Mouse (Mus musculus) liver, postnatal 0 days (tissue): ENCODE data around the gene Meis3. TPM values are rescaled to one million over a fixed set of nuclear protein-coding genes. Genes with fewer than 3 reads are reported as not detected.
A peak's percentile ranks its signal among the peaks of the same experiment; 100 is the strongest.

Experiments
- ATAC-seq: fragments of 200-750 bp; cut with Nextera tagmentation; 2 replicates; pipeline ENCODE4 v1.8.0; 2017; ENCODE audit warnings: mild to moderate bottlenecking, moderate library complexity
- DNase-seq: peaks from one replicate; pipeline ENCODE4 v3.0.0-alpha.2; 2016
- H3K27ac ChIP-seq: fragments of 300-500 bp; sonication (generic); 2 replicates; pipeline ENCODE4 v1.5.1; 2014; ENCODE audit warnings: antibody characterized with exemption, moderate library complexity, mild to moderate bottlenecking, low read depth
- H3K27me3 ChIP-seq: fragments of 300-500 bp; sonication (generic); 2 replicates; pipeline ENCODE4 v1.6.1; 2014; ENCODE audit warnings: low read length, control low read depth, mixed read lengths; ENCODE audit not compliant: insufficient read depth
- H3K36me3 ChIP-seq: fragments of 300-500 bp; sonication (generic); replicated peaks from 2 replicates; pipeline ENCODE4 v1.6.1; 2014; ENCODE audit warnings: mild to moderate bottlenecking, control low read depth, low read length, moderate library complexity, mixed read lengths; ENCODE audit not compliant: insufficient read depth
- H3K4me1 ChIP-seq: fragments of 300-500 bp; sonication (generic); 2 replicates; pipeline ENCODE4 v1.6.1; 2014; ENCODE audit warnings: antibody characterized with exemption, mild to moderate bottlenecking, control low read depth; ENCODE audit not compliant: insufficient read depth
- H3K4me2 ChIP-seq: fragments of 300-500 bp; sonication (generic); 2 replicates; pipeline ENCODE4 v1.6.1; 2014; ENCODE audit warnings: low read depth, mild to moderate bottlenecking, low read length, moderate library complexity, mixed read lengths
- H3K4me3 ChIP-seq: fragments of 300-500 bp; sonication (generic); 2 replicates; pipeline ENCODE4 v1.5.1; 2014; ENCODE audit warnings: low read depth, low read length
- H3K9ac ChIP-seq: fragments of 300-500 bp; sonication (generic); replicated peaks from 2 replicates; pipeline ENCODE4 v1.6.1; 2014; ENCODE audit warnings: mild to moderate bottlenecking, moderate library complexity
- H3K9me3 ChIP-seq: fragments of 300-500 bp; sonication (generic); 2 replicates; pipeline ENCODE4 v1.6.1; 2016; ENCODE audit warnings: mild to moderate bottlenecking, control low read depth, low read length, mixed read lengths
- CTCF ChIP-seq: sonication (generic); IDR thresholded peaks from 2 replicates; pipeline ENCODE4 v1.5.1; 2016; ENCODE audit warnings: antibody characterized with exemption, low read depth
- EP300 ChIP-seq: IDR thresholded peaks from 2 replicates; pipeline ENCODE4 v1.6.1; 2016; ENCODE audit warnings: antibody characterized with exemption, low read depth, mild to moderate bottlenecking
- whole genome bisulfite sequencing: fragments of 180-500 bp; shearing (Covaris S2); extraction: QIAGEN DNeasy Blood & Tissue Kit; methylation state at CpG from one replicate; pipeline ENCODE4 v1.1.7; 2014; ENCODE audit not compliant: insufficient replicate concordance; 5-methylcytosine and 5-hydroxymethylcytosine counted together
- polyA plus RNA-seq: library from polyadenylated mRNA; unstranded; fragments of >200 nt; fragmentation: Nextera tagmentation; extraction: Ambion mirVana; gene quantifications from 2 replicates; pipeline ENCODE4 v1.2.1, GENCODE M21; 2015

The Meis3 gene
- polyA plus RNA-seq, 1 experiment from 2014 or later = 1.9 TPM

DNA sequence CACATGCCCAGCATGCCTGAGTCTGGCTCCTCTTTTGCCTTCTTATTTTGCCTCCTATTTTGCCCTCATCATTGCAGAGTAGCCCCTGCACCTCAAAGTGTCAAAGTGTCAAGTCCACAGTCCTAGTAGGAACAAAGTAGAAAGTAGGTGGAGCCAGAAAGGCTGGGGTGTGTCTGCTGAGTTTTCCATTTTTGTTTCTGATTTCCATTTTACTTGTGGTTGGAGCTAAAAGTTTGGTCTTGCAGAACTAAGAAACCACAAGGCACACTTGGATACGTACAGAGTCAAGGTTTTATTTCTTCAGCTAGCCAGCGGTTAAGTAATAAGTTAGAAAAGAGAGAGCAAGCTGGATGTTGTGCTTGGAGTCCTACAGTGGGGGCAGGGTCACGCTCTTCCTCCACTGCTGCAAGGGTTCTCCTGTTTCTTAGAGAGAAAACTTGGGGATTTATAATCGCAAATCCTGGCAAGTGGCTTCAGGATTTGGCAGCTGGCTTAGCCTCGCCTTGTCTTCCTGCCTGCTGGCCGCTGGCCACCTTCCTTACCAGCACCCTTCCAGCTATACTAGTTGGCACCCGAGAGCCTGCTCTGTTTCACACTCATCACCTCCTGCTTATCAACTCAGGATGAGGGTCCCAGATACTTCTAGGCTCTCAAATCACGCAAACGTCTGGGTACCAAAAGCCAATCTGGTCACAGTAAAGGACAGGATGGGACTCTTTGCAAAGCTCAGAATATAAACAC lies 19.6 kb upstream of the Meis3 start:
- Histone ChIP-seq H3K36me3 (no peaks in the 10 kb centered on the region), H3K4me2 (no peak overlapping the region), H3K27ac (no peak overlapping the region), H3K4me1 (no peaks in the 10 kb centered on the region), H3K4me3 (no peak overlapping the region), H3K27me3 (peaks cover 19% of the 10 kb centered on the region), H3K9ac (no peak overlapping the region), H3K9me3 (no peaks in the 10 kb centered on the region)
- no peak for TF ChIP-seq CTCF
- TF ChIP-seq EP300 = no peak
- DNase-seq = no peak
- WGBS = 54% methylated on average over 9 of the region's 9 CpGs
- no peak for ATAC-seq

GRCm38 (mm10) chr7:16156105-16156714 lies 18.7 kb upstream of the Meis3 start:
- 48% methylated on average over 8 of the region's 8 CpGs for WGBS
- TF ChIP-seq CTCF (no peak), EP300 (no peak)
- Histone ChIP-seq H3K27ac (no peak overlapping the region), H3K36me3 (no peaks in the 10 kb centered on the region), H3K4me3 (no peak overlapping the region), H3K4me1 (no peaks in the 10 kb centered on the region), H3K9me3 (no peaks in the 10 kb centered on the region), H3K27me3 (peaks cover 19% of the 10 kb centered on the region), H3K4me2 (no peak overlapping the region), H3K9ac (no peak overlapping the region)
- DNase-seq = no peak
- no peak for ATAC-seq

DNA sequence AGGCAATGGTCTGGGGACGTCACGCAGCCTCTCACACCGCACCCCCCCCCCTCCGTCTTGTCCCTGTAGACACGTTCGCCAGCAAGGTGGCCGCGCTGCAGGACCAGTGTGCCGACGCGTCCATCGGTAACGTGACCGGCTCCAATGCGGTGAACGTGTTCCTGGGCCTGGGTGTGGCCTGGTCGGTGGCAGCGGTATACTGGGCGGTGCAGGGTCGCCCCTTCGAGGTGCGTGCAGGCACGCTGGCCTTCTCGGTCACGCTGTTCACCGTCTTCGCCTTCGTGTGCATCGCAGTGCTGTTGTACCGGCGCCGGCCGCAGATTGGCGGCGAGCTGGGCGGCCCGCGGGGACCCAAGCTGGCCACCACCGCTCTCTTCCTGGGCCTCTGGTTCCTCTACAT lies 16.2 kb upstream of the Meis3 start:
- Histone ChIP-seq H3K4me3 (no peak overlapping the region), H3K36me3 (no peaks in the 10 kb centered on the region), H3K27me3 (peaks cover 19% of the 10 kb centered on the region), H3K9ac (no peak overlapping the region), H3K27ac (no peak overlapping the region), H3K4me1 (no peaks in the 10 kb centered on the region), H3K4me2 (no peak overlapping the region), H3K9me3 (no peaks in the 10 kb centered on the region)
- ATAC-seq (no peak), DNase-seq (no peak)
- 13% methylated on average over 31 of the region's 39 CpGs for WGBS
- no peak for TF ChIP-seq CTCF
- TF ChIP-seq EP300 = no peak

GRCm38 (mm10) chr7:16160702-16161101 lies 14.2 kb upstream of the Meis3 start:
- 50% methylated on average over 3 of the region's 3 CpGs for WGBS
- Histone ChIP-seq H3K27me3 (peaks cover 19% of the 10 kb centered on the region), H3K4me1 (no peaks in the 10 kb centered on the region), H3K4me3 (no peak overlapping the region), H3K27ac (no peak overlapping the region), H3K9ac (no peak overlapping the region), H3K4me2 (no peak overlapping the region), H3K9me3 (no peaks in the 10 kb centered on the region), H3K36me3 (no peaks in the 10 kb centered on the region)
- no peak for ATAC-seq
- DNase-seq = peak; percentile 39
- no peak for TF ChIP-seq EP300
- no peak for TF ChIP-seq CTCF

- no peak for TF ChIP-seq CTCF
- TF ChIP-seq EP300 = no peak
- Histone ChIP-seq H3K4me3 (no peak overlapping the region), H3K9ac (no peak overlapping the region), H3K9me3 (no peaks in the 10 kb centered on the region), H3K36me3 (no peaks in the 10 kb centered on the region), H3K4me2 (no peak overlapping the region), H3K27ac (no peak overlapping the region), H3K27me3 (peaks cover 19% of the 10 kb centered on the region), H3K4me1 (no peaks in the 10 kb centered on the region)
- 86% methylated on average over 9 of the region's 9 CpGs for whole genome bisulfite sequencing
- no peak for DNase-seq
- no peak for ATAC-seq
These were observed 13.6 kb upstream of the Meis3 start for GRCm38 (mm10) chr7:16161302-16161701.

GRCm38 (mm10) chr7:16162036-16162435 lies 12.9 kb upstream of the Meis3 start:
- no peak for ATAC-seq
- Histone ChIP-seq H3K9me3 (no peaks in the 10 kb centered on the region), H3K27me3 (peaks cover 19% of the 10 kb centered on the region), H3K4me3 (no peak overlapping the region), H3K27ac (no peak overlapping the region), H3K4me2 (no peak overlapping the region), H3K4me1 (no peaks in the 10 kb centered on the region), H3K9ac (no peak overlapping the region), H3K36me3 (no peaks in the 10 kb centered on the region)
- 77% methylated on average over 6 of the region's 7 CpGs for WGBS
- no peak for DNase-seq
- no peak for TF ChIP-seq CTCF
- TF ChIP-seq EP300 = no peak
